Mouse (Mus musculus) midbrain, embryonic 13.5 days (tissue): ENCODE data around the gene Btrc. TPM values are rescaled to one million over a fixed set of nuclear protein-coding genes. Genes with fewer than 3 reads are reported as not detected.
A peak's percentile ranks its signal among the peaks of the same experiment; 100 is the strongest.

Experiments used
- ATAC-seq: fragments of 200-750 bp; cut with Nextera tagmentation; 2 replicates; pipeline ENCODE4 v1.8.0; 2017; ENCODE audit warnings: mild to moderate bottlenecking, moderate TSS enrichment, moderate library complexity
- H3K27ac ChIP-seq: fragments of 300-500 bp; sonication (generic); 2 replicates; pipeline ENCODE4 v1.5.1; 2015; ENCODE audit warnings: inconsistent platforms, mild to moderate bottlenecking, moderate library complexity
- H3K27me3 ChIP-seq: fragments of 300-500 bp; sonication (generic); 2 replicates; pipeline ENCODE4 v1.6.1; 2015; ENCODE audit warnings: mild to moderate bottlenecking, inconsistent platforms
- H3K36me3 ChIP-seq: fragments of 300-500 bp; sonication (generic); 2 replicates; pipeline ENCODE4 v1.6.1; 2015; ENCODE audit warnings: mild to moderate bottlenecking, inconsistent platforms
- H3K4me1 ChIP-seq: fragments of 300-500 bp; sonication (generic); replicated peaks from 2 replicates; pipeline ENCODE4 v1.6.1; 2015; ENCODE audit warnings: inconsistent platforms
- H3K4me2 ChIP-seq: fragments of 300-500 bp; sonication (generic); replicated peaks from 2 replicates; pipeline ENCODE4 v1.6.1; 2015; ENCODE audit warnings: moderate library complexity, mild to moderate bottlenecking, inconsistent platforms
- H3K4me3 ChIP-seq: fragments of 300-500 bp; sonication (generic); replicated peaks from 2 replicates; pipeline ENCODE4 v1.5.1; 2015; ENCODE audit warnings: mild to moderate bottlenecking, inconsistent platforms
- H3K9ac ChIP-seq: fragments of 300-500 bp; sonication (generic); replicated peaks from 2 replicates; pipeline ENCODE4 v1.6.1; 2015; ENCODE audit warnings: mild to moderate bottlenecking, inconsistent platforms
- H3K9me3 ChIP-seq: fragments of 300-500 bp; sonication (generic); 2 replicates; pipeline ENCODE4 v1.6.1; 2016; ENCODE audit warnings: mild to moderate bottlenecking, inconsistent platforms
- WGBS: fragments of 180-500 bp; shearing (Covaris S2); methylation state at CpG from one replicate; pipeline ENCODE4 v1.1.7; 2015; 5-methylcytosine and 5-hydroxymethylcytosine counted together
- polyA plus RNA-seq: library from polyadenylated mRNA; unstranded; fragments of >200 nt; fragmentation: Nextera tagmentation; extraction: Ambion mirVana; gene quantifications from 2 replicates; pipeline ENCODE4 v1.2.1, GENCODE M21; 2015

The Btrc gene
- polyA plus RNA-seq, 1 experiment from 2014 or later: 62.7 TPM

GRCm38 (mm10) chr19:45480490-45480889 is 117.0 kb downstream of the Btrc start:
- Histone ChIP-seq H3K4me2 (no peak overlapping the region), H3K4me1 (peaks cover 14% of the 10 kb centered on the region), H3K4me3 (no peak overlapping the region), H3K36me3 (no peaks in the 10 kb centered on the region), H3K27ac (no peak overlapping the region), H3K9me3 (no peaks in the 10 kb centered on the region), H3K27me3 (0 out of 2 replicates have a peak, but pooled peaks cover 3% of the 10 kb centered on the region), H3K9ac (no peak overlapping the region)
- no peak for ATAC-seq
- WGBS: 84% methylated on average over 2 of the region's 2 CpGs

- Histone ChIP-seq H3K4me1 (peaks cover 10% of the 10 kb centered on the region), H3K4me2 (no peak overlapping the region), H3K4me3 (no peak overlapping the region), H3K9ac (no peak overlapping the region), H3K36me3 (no peaks in the 10 kb centered on the region), H3K27me3 (0 out of 2 replicates have a peak, but pooled peaks cover 3% of the 10 kb centered on the region), H3K27ac (no peak overlapping the region), H3K9me3 (no peaks in the 10 kb centered on the region)
- ATAC-seq: no peak
- 89% methylated on average over 4 of the region's 4 CpGs for WGBS
These were observed 117.4 kb downstream of the Btrc start for GRCm38 (mm10) chr19:45480951-45481350.

- Histone ChIP-seq H3K9me3 (no peaks in the 10 kb centered on the region), H3K27me3 (0 out of 2 replicates have a peak, but pooled peaks cover 3% of the 10 kb centered on the region), H3K9ac (no peak overlapping the region), H3K4me3 (no peak overlapping the region), H3K27ac (no peak overlapping the region), H3K36me3 (no peaks in the 10 kb centered on the region), H3K4me1 (no peaks in the 10 kb centered on the region), H3K4me2 (no peak overlapping the region)
- ATAC-seq: no peak
- 87% methylated on average over 2 of the region's 2 CpGs for WGBS
These were observed 119.9 kb downstream of the Btrc start for GRCm38 (mm10) chr19:45483470-45483869.

GRCm38 (mm10) chr19:45486206-45486991 is 122.9 kb downstream of the Btrc start:
- Histone ChIP-seq H3K4me1 (no peaks in the 10 kb centered on the region), H3K9me3 (no peaks in the 10 kb centered on the region), H3K4me3 (no peak overlapping the region), H3K27me3 (no peaks in the 10 kb centered on the region), H3K27ac (no peak overlapping the region), H3K9ac (no peak overlapping the region), H3K36me3 (no peaks in the 10 kb centered on the region), H3K4me2 (no peak overlapping the region)
- no peak for ATAC-seq
- WGBS: 86% methylated on average over 6 of the region's 6 CpGs

- 88% methylated on average over 3 of the region's 3 CpGs for WGBS
- no peak overlapping the region for H3K4me3 ChIP-seq
These were observed 123.5 kb downstream of the Btrc start for GRCm38 (mm10) chr19:45486992-45487387.

GRCm38 (mm10) chr19:45489961-45490360 is 126.4 kb downstream of the Btrc start:
- 84% methylated on average over 6 of the region's 6 CpGs for WGBS
- H3K4me2 ChIP-seq: no peak overlapping the region

More at GRCm38 (mm10) chr19:45486992-45487387, 123.5 kb downstream of the Btrc start:
- Histone ChIP-seq H3K4me1 (no peaks in the 10 kb centered on the region), H3K27ac (no peak overlapping the region), H3K9ac (no peak overlapping the region), H3K27me3 (no peaks in the 10 kb centered on the region), H3K9me3 (no peaks in the 10 kb centered on the region), H3K4me2 (no peak overlapping the region), H3K36me3 (no peaks in the 10 kb centered on the region)
- ATAC-seq: no peak

GRCm38 (mm10) chr19:45491246-45491645 is 127.7 kb downstream of the Btrc start:
- no peak for ATAC-seq
- Histone ChIP-seq H3K4me2 (no peak overlapping the region), H3K9me3 (no peaks in the 10 kb centered on the region), H3K36me3 (no peaks in the 10 kb centered on the region), H3K4me1 (peaks cover 25% of the 10 kb centered on the region), H3K4me3 (no peak overlapping the region), H3K27ac (no peak overlapping the region), H3K9ac (no peak overlapping the region), H3K27me3 (no peaks in the 10 kb centered on the region)
- WGBS: 80% methylated on average over 7 of the region's 7 CpGs

More at GRCm38 (mm10) chr19:45489961-45490360, 126.4 kb downstream of the Btrc start:
- Histone ChIP-seq H3K36me3 (no peaks in the 10 kb centered on the region), H3K4me1 (peaks cover 23% of the 10 kb centered on the region), H3K27ac (no peak overlapping the region), H3K4me3 (no peak overlapping the region), H3K27me3 (no peaks in the 10 kb centered on the region), H3K9ac (no peak overlapping the region), H3K9me3 (no peaks in the 10 kb centered on the region)
- ATAC-seq: no peak

- Histone ChIP-seq H3K4me2 (no peak overlapping the region; the same call in 1 of the 2 replicates), H3K27me3 (no peaks in the 10 kb centered on the region), H3K36me3 (no peaks in the 10 kb centered on the region), H3K9me3 (no peaks in the 10 kb centered on the region), H3K27ac (peak overlapping the region; percentile 53), H3K9ac (peak overlapping the region; percentile 11; the same call in 1 of the 2 replicates), H3K4me3 (no peak overlapping the region), H3K4me1 (peaks cover 25% of the 10 kb centered on the region)
- WGBS: 55% methylated on average over 10 of the region's 10 CpGs
- ATAC-seq: no peak
These were observed 130.7 kb downstream of the Btrc start for GRCm38 (mm10) chr19:45494121-45494775.

GRCm38 (mm10) chr19:45505446-45505845 is 141.9 kb downstream of the Btrc start:
- Histone ChIP-seq H3K9me3 (no peaks in the 10 kb centered on the region), H3K27me3 (no peaks in the 10 kb centered on the region), H3K4me3 (no peak overlapping the region), H3K4me2 (no peak overlapping the region), H3K36me3 (peaks cover 7% of the 10 kb centered on the region), H3K4me1 (no peaks in the 10 kb centered on the region), H3K27ac (no peak overlapping the region), H3K9ac (no peak overlapping the region)
- ATAC-seq: no peak
- 86% methylated on average over 7 of the region's 7 CpGs for WGBS

GRCm38 (mm10) chr19:45507531-45507930 is 144.0 kb downstream of the Btrc start:
- Histone ChIP-seq H3K4me3 (no peak overlapping the region), H3K9me3 (no peaks in the 10 kb centered on the region), H3K4me2 (no peak overlapping the region), H3K27ac (no peak overlapping the region), H3K36me3 (peaks cover 12% of the 10 kb centered on the region), H3K9ac (no peak overlapping the region), H3K27me3 (no peaks in the 10 kb centered on the region), H3K4me1 (0 out of 2 replicates have a peak, but pooled peaks cover 3% of the 10 kb centered on the region)
- no peak for ATAC-seq
- WGBS: 77% methylated on average over 19 of the region's 19 CpGs

GRCm38 (mm10) chr19:45510680-45511079 is 147.1 kb downstream of the Btrc start:
- Histone ChIP-seq H3K27ac (no peak overlapping the region), H3K4me2 (no peak overlapping the region), H3K4me3 (no peak overlapping the region), H3K9me3 (no peaks in the 10 kb centered on the region), H3K9ac (no peak overlapping the region), H3K36me3 (peaks cover 28% of the 10 kb centered on the region), H3K4me1 (0 out of 2 replicates have a peak, but pooled peaks cover 3% of the 10 kb centered on the region), H3K27me3 (no peaks in the 10 kb centered on the region)
- no peak for ATAC-seq
- WGBS: 86% methylated on average over 3 of the region's 3 CpGs

GRCm38 (mm10) chr19:45511406-45511805 is 147.9 kb downstream of the Btrc start:
- H3K9ac ChIP-seq: no peak overlapping the region
- no peak overlapping the region for H3K4me2 ChIP-seq
- H3K27ac ChIP-seq: no peak overlapping the region
- ATAC-seq: no peak
- H3K36me3 ChIP-seq: peaks cover 35% of the 10 kb centered on the region
- H3K4me3 ChIP-seq: no peak overlapping the region
- no peaks in the 10 kb centered on the region for H3K9me3 ChIP-seq
- H3K27me3 ChIP-seq: no peaks in the 10 kb centered on the region
- H3K4me1 ChIP-seq: 0 out of 2 replicates have a peak, but pooled peaks cover 3% of the 10 kb centered on the region
- WGBS: 74% methylated on average over 4 of the region's 4 CpGs
